Mouse (Mus musculus) stomach, embryonic 14.5 days (tissue): ENCODE measurements around the gene Tmem215. TPM values are rescaled to one million over a fixed set of nuclear protein-coding genes. Genes with fewer than 3 reads are reported as not detected.

Experiments used
- ATAC-seq: fragments of 200-750 bp; cut with Nextera tagmentation; 2 replicates; pipeline ENCODE4 v1.8.0; 2017; ENCODE audit warnings: low read depth, moderate TSS enrichment; ENCODE audit not compliant: insufficient number of reproducible peaks, insufficient read depth, low FRiP score
- H3K27ac ChIP-seq: fragments of 300-500 bp; sonication (generic); 2 replicates; pipeline ENCODE4 v1.5.1; 2014; ENCODE audit warnings: mild to moderate bottlenecking, low read length, moderate library complexity, mixed read lengths
- H3K27me3 ChIP-seq: fragments of 300-500 bp; sonication (generic); 2 replicates; pipeline ENCODE4 v1.6.1; 2014; ENCODE audit warnings: low read length, control low read depth, mixed read lengths; ENCODE audit not compliant: control insufficient read depth, insufficient read depth
- H3K36me3 ChIP-seq: fragments of 300-500 bp; sonication (generic); 2 replicates; pipeline ENCODE4 v1.6.1; 2014; ENCODE audit warnings: mild to moderate bottlenecking, control low read depth, low read length, moderate library complexity, mixed read lengths; ENCODE audit not compliant: control insufficient read depth, insufficient read depth
- H3K4me1 ChIP-seq: fragments of 300-500 bp; sonication (generic); 2 replicates; pipeline ENCODE4 v1.6.1; 2014; ENCODE audit warnings: low read length, control low read depth, mixed read lengths; ENCODE audit not compliant: control insufficient read depth, insufficient read depth
- H3K4me2 ChIP-seq: fragments of 300-500 bp; sonication (generic); replicated peaks from 2 replicates; pipeline ENCODE4 v1.6.1; 2014; ENCODE audit warnings: low read depth, low read length, control low read depth
- H3K4me3 ChIP-seq: fragments of 300-500 bp; sonication (generic); 2 replicates; pipeline ENCODE4 v1.5.1; 2014; ENCODE audit warnings: low read depth, low read length, control low read depth
- H3K9ac ChIP-seq: fragments of 300-500 bp; sonication (generic); replicated peaks from 2 replicates; pipeline ENCODE4 v1.6.1; 2014; ENCODE audit warnings: low read depth, mild to moderate bottlenecking, control low read depth, low read length, moderate library complexity, mixed read lengths
- H3K9me3 ChIP-seq: fragments of 300-500 bp; sonication (generic); 2 replicates; pipeline ENCODE4 v1.6.1; 2016; ENCODE audit warnings: low read depth, low read length, control low read depth; ENCODE audit not compliant: control insufficient read depth
- WGBS: fragments of 180-500 bp; shearing (Covaris S2); extraction: QIAGEN DNeasy Blood & Tissue Kit; methylation state at CpG from one replicate; pipeline ENCODE4 v1.1.7; 2014; 5-methylcytosine and 5-hydroxymethylcytosine counted together
- polyA plus RNA-seq: library from polyadenylated mRNA; unstranded; fragments of >200 nt; fragmentation: Nextera tagmentation; extraction: Ambion mirVana; gene quantifications from 2 replicates; pipeline ENCODE4 v1.2.1, GENCODE M21; 2014

The Tmem215 gene
- polyA plus RNA-seq, 1 experiment from 2014 or later: 1.4 TPM

DNA sequence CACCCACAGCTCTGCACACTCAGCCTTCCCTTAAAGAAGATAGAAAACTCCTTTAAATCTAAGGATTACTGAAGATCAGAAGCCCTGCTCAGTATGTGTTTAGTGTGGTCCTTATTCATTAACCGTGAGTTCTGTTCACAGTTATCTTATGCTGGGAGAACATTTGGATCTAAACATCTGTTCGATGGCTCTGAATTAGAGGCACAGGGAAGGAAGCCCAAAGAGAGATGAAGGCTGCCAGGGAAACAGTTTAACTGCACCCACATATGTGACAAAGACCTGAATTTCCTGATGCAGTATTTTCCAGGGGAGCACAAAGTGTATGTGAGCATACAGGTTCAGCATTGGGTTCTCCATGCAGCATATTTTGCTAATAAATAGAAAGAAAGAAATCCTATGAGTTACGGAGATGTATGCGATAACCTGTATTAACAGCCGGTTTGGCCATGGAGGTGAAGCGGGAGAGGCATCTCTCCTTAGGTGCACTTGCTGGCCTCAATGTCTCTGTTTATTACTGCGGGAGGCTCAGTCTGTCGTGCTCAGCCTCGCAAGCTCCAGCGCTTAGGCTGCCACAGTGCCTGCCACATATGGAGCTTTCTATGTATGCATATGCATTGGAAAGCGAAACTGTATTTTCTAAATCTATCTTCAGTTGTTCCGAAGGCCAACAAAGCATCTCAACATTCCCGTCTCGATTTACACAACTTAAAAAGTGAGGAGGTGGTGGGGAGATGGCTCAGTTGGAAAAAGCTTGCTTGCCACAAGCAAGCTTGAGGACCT is 46.8 kb downstream of the Tmem215 start:
- Histone ChIP-seq H3K27me3 (no peaks in the 10 kb centered on the region), H3K27ac (no peak overlapping the region), H3K9ac (no peak overlapping the region), H3K4me1 (no peaks in the 10 kb centered on the region), H3K36me3 (no peaks in the 10 kb centered on the region), H3K4me2 (no peak overlapping the region), H3K9me3 (peaks cover 2% of the 10 kb centered on the region; the same call in 1 of the 2 replicates), H3K4me3 (no peak overlapping the region)
- WGBS: 91% methylated on average over 14 of the region's 14 CpGs
- no peak for ATAC-seq

Other genes with a start within 250 kb of the Tmem215 start
- gene Ddx58, start 232.4 kb upstream of the Tmem215 start, polyA plus RNA-seq: 16.7 and 17.1 TPM in 2 replicates
- gene Smim27, start 202.6 kb upstream of the Tmem215 start, polyA plus RNA-seq: 38.6 and 48.8 TPM in 2 replicates
- gene Topors, start 202.3 kb upstream of the Tmem215 start, polyA plus RNA-seq: 40.6 and 43.7 TPM in 2 replicates
- gene Ndufb6, start 192.8 kb upstream of the Tmem215 start, polyA plus RNA-seq: 294 and 304 TPM in 2 replicates
- 25.3 and 29.4 TPM in 2 replicates for gene Aptx, start 231.0 kb downstream of the Tmem215 start, polyA plus RNA-seq
- 370 and 388 TPM in 2 replicates for gene Dnaja1, start 250.0 kb downstream of the Tmem215 start, polyA plus RNA-seq